Mouse (Mus musculus): ENCODE measurements around the gene Taar7d.

GRCm38 (mm10) chr10:24040120-24040869, 13.3 kb downstream of the Taar7d start:
- TF ChIP-seq CTCF (IDR thresholded peaks at IDR 0.05; ENCODE audit: low read depth, low read length) (no peak), GATA2 (IDR thresholded peaks at IDR 0.05; ENCODE audit: borderline replicate concordance, low read depth, low read length) (no peak), TAL1 (conservative IDR thresholded peaks at IDR 0.05; ENCODE audit: low read depth, low read length) (no peak), GATA1 (IDR thresholded peaks at IDR 0.05; ENCODE audit: borderline replicate concordance, low read length) (no peak)
